Mouse (Mus musculus) heart, postnatal 4 days (tissue): ENCODE measurements around the gene Cd276. TPM values are rescaled to one million over a fixed set of nuclear protein-coding genes. Genes with fewer than 3 reads are reported as not detected.
"Not testable (repeated sequence)": the region's sequence is repeated elsewhere in the genome, so short reads cannot be mapped to it uniquely, and the experiment has no call there.

Experiments
- DNase-seq: peaks from one replicate; pipeline ENCODE4 v3.0.0; 2021
- total RNA-seq, 2 experiments: library from RNA; stranded (reverse); gene quantifications; 2 replicates each; pipeline ENCODE4 v1.2.3; 2021

The Cd276 gene
- 10 to 100 TPM; 35.9 to 39.8 TPM for total RNA-seq

DNA sequence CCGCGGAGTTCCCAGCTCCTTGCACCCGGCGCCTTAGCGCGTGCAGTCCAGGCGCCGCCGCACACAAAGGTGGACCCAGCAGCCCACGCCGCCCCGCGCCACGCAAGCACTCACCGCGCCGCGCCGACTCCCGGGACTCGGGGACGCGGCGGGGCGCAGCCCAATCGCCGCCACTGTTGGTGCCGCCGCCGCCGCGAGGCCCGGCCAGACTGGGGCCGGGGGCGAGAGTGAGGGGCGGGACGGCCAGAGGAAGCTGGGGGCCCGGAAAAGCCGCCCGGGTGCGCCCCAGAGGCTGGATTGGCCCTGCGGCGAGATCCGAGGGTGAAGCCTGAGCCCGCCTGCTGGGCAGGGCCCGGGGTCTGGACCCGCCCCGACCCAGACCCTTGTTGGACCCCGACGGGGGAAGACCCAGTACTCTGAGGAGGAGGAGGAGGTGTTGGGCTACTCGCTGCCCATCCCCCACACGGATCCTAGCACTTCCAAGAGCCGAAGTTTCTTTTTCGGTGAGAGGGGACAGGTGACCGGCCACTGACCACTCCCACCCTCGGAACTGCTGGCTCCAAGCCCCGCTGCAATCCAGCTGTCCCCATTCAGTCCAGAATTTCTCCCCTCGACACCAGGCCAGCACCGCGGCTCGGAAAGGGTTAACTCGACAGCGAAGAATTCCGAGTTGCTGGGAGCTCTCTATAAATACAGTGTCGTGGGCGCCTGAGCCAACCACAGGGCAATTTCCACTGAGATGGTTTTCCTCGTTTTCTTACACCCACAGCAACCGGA, at the start of gene Cd276:
Gene Cd276, minus strand, starts transcription at position 530 of the 777 bp plus-strand sequence.
- DNase-seq = peak; percentile 85

DNA sequence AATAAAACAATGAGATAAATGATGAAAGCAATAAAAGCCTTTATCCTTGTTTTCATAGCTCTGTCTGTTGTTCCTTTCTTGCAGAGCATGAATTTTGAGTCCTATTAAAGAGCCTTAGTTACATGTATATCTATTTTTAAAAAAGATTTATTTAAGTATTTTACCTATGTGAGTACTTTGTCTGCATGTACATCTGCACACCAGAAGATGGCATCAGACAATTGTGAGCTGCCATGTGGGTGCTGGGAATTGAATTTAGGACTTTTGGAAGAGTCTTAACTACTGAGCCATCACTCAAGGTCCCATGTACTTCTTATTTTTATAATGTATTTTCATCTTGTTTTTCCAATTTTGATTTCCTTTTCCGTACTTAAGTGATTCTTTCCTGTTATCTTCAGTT, 40.1 kb upstream of the Cd276 start:
- DNase-seq = no peak

GRCm38 (mm10) chr9:58588657-58589056, 33.4 kb upstream of the Cd276 start:
- no peak for DNase-seq

DNA sequence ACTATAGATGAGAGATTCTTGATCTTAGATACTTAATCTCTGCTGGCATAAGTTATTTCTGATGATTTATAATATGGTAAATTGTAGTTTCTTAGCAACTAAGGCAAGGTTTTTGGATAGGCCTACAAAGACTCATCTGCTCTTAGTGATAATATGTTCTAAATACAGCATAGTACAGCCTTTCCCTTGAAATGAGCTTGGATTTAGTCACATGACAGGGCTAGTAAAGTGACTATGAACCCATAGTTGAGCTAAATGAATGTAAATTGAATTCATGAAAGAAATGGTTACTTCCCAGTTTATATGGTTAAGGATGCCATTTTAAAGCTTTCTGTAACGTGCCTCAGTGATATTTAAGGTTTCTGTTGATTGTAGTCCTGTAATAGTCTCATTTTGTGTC, 29.1 kb upstream of the Cd276 start:
- no peak for DNase-seq

DNA sequence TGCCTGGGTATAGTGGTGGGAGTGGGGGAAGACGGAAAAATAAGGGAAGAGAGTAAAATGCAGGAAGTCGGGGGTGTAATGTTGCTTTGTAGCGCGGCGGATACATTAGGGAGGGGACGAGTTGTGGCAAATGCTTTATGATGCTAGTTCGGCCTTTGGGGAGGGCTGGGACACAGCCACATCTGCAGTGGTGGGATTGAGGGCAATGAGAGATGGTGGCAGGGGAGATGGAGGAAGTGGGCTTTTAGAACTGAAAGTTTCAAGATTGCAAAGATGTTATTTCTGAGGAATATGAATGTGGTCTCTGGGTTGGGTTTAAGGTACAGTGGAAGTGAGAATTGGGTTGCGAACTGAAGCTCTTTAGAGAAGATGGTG, 28.0 kb upstream of the Cd276 start:
- DNase-seq = peak; percentile 33

DNA sequence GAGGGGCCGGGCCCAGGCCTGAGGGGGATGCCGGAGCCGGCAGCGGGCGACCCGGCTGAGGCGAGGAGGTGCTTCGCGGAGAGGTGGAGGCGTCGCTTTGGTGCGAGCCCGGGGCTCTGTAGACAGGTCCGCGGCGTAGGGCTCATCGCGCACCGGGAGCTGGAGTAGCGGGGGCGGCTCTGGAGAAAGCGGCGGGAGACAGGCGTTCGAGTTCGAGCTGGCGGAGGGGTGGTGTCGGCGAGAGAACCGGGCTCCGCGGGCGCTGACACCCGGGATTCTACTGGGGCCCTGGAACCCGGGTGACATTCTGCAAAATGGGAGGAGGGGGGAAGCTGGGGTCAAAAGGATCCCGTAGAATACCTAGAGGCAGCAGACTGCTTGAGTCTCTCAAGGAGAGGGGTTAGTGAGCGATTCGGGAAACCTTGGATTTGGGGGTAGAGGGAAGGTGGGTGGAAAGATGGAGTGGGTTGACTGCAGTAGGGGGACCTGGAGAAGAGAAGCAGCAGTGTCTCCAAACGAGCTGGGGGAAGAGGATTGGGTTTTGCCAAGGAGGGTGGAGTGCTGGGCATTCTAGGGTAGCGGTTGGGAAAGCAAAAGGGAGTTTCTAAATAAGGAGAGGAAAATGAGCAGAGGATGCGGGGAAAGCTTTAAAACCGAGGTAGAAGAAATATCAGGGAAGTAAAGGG, 27.5 kb upstream of the Cd276 start:
- DNase-seq = peak; percentile 64

DNA sequence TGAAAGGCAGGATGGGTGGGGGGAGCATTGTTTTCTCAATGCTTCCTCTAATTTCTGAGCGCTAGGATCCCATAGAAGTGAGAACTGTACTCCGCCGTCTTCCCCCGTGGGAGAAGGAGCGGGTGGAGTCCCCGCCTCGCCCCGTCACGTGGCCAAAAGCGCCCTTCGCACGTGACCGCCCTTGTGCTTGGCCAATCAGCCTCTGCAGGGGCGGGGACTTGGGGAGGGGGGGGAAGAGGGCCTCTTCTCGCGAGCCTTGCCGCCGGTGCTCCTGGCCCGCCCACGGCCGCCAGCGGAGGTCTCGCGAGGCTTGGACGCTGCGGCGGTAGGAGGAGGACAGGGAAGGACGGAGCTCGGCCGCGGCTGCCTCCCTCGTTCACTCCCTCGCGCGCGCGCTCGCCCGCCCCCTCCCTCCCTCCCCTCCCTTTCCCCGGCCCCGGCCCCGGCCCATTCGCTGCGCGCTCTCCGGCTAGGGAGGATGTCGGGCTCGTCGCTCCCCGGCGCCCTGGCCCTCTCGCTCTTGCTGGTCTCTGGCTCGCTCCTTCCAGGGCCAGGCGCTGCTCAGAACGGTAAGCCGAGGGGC, 26.8 kb upstream of the Cd276 start, which contains the start of gene Nptn:
Gene Nptn, plus strand, starts transcription at position 283 of the 583 bp plus-strand sequence.
- peak; percentile 99 for DNase-seq

- DNase-seq = no peak
Observed at GRCm38 (mm10) chr9:58581283-58581930, 26.2 kb upstream of the Cd276 start.

GRCm38 (mm10) chr9:58580453-58581195, 25.4 kb upstream of the Cd276 start:
- DNase-seq = not testable (repeated sequence)

GRCm38 (mm10) chr9:58578669-58579068, 23.4 kb upstream of the Cd276 start:
- DNase-seq = peak; percentile 95

DNA sequence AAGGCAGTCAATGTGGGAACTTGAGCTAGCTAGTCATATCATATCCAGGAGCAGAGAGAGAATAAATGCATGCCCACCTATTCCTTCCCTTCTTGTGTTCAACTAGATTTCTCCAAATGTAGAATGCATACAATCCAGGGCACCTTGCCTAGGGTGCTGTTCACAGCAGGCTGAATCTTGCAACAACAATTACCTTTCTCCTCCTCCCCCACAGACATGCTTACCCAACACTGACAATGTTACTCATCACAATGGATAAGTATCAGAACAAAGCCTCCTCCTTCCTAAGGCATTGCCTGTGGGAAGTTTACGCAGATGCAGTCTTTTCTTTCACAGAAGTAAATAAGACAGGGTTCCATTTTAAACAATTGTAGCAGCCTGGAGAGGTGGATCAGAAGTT, 15.8 kb upstream of the Cd276 start:
- DNase-seq = no peak

GRCm38 (mm10) chr9:58567682-58568081, 12.4 kb upstream of the Cd276 start:
- DNase-seq = no peak

DNA sequence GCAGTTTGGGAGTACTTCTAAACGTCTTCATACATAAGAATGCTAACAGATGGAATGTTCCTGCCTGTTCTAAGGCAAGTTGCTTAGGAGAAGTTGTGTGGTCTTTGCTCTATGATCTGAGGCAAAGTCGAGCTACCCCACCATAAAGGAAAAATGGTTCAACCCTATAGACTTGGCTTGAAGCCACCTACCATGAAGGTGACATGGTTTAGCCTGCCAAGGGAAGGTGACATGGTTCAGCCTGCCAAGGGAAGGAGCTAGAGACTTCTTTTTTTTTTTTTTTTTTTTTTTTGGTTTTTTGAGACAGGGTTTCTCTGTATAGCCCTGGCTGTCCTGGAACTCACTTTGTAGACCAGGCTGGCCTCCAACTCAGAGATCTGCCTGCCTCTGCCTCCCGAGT, 10.7 kb upstream of the Cd276 start:
- DNase-seq = not testable (repeated sequence)

- no peak for DNase-seq
Observed at GRCm38 (mm10) chr9:58560211-58560610, 5.0 kb upstream of the Cd276 start.

DNA sequence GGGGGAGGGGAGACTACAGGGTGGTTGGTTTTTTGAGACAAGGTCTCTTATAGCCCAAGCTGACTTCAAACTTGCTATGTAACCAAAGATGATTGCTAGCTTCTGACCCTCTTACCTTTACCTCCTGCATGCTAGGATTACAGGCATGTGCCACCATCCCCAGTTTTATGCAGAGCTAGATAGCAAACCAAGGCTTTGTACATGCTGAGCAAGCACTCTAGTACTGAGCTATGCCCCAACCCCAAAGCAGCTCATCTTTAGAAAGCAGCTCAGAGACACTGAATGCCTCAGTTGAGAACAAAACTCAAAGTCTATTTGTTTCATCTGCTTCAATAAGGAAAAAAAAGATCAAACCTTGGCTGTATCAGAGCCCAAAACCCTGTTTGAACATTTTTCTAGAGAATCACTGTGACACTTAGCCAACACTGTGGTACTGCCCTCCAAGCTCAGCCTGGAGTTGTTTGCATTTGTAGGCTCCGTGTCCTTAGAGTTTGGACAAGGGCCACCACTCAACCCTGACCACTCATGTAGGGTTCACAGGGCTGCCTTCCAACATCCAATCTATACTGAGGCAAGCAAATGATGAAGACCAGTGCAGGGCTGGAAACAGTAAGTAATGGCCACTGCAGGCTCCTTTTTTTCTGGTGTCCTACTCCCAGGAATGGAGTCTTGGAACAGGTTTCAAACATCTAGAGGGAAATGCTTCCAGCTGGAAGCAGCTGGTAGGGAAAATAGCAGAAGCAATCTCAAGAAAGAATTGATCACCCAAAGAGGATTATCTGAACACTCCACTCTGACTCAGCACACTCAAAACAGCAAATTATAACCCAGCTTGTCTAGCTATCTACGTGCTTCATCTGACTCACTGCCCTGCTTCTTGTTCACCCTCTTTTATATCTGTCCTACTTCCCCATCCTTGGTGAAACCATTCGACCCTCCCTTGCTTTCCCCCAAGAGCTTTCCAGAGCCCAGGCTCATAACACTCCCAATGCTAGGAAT, 2.5 kb upstream of the Cd276 start:
- DNase-seq = no peak

- no peak for DNase-seq
Observed at GRCm38 (mm10) chr9:58556627-58557026, 1.4 kb upstream of the Cd276 start.

GRCm38 (mm10) chr9:58555685-58556414, 613 bp upstream of the Cd276 start:
- no peak for DNase-seq

GRCm38 (mm10) chr9:58554056-58554907, 955 bp downstream of the Cd276 start:
- DNase-seq = peak; percentile 42

- DNase-seq = no peak
Observed at GRCm38 (mm10) chr9:58552083-58552482, 3.2 kb downstream of the Cd276 start.
